ENCODE assay signal across 17 mouse cellular contexts in the genomic region with DNA sequence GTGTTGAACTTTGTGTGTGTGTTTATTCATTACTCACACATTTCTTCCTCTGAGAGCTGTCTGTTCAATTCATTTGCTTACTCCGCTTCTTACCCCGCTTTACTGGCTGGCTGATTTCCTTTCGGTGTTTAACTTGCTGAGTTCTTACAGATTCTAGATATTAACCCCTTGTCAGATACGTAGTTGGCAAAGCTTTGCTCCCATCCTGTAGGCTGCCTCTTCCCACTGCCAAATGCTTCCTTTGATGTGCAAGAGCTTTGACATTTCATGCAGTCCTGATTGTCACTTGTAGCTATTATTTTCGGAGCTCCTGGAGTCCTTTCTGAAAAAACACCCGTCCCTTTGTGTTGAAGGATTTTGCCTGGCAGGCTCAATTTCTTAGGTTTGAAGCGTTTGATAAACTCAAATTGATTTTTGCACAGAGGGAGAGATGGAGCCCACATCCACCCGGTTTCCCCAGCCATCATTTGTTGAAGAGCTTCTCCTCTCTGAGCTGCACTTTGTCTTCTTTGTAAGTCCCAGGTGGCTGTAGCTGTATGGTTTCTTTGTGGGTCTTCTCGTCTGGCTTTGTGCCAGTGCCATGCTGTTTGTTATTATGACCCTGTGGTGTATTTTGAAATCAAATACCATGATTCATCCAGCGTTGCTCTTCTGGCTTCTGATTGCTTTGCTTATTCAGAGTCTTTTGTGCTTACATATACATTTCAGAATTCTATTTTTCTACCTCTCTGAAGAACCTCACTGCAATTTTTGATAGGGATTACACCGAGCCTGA. TPM values are rescaled to one million over a fixed set of nuclear protein-coding genes. Genes with fewer than 3 reads are reported as not detected.
DNase-seq lines count a peak whose midpoint lies in the region; ATAC-seq lines count a peak whose summit lies in the region.
"Had no signal": no experiment of that assay in that cellular context is flagged by ENCODE, and none has a peak within 500 bp of the region (broad histone marks: within the 10 kb centered on the region; RNA-seq: fewer than 3 reads in every experiment).

No protein-coding gene starts in this region.

- peaks cover 3% of the 10 kb centered on the region; the same call in 1 of the 2 replicates for H3K4me1 ChIP-seq in embryonic facial prominence, embryonic 14.5 days (ENCODE audit: control insufficient read depth, insufficient read depth, low read length)
- H3K4me1 ChIP-seq: heart, embryonic 15.5 days; kidney, embryonic 15.5 days had no signal

- H3K36me3 ChIP-seq in embryonic facial prominence, embryonic 14.5 days (ENCODE audit: control insufficient read depth, insufficient read depth, low read length), result no peaks in the 10 kb centered on the region
- H3K36me3 ChIP-seq: heart, embryonic 15.5 days; kidney, embryonic 15.5 days; limb, embryonic 12.5 days had no signal

- no peaks in the 10 kb centered on the region for H3K9me3 ChIP-seq in embryonic facial prominence, embryonic 14.5 days (ENCODE audit: control insufficient read depth, low read length)
- H3K9me3 ChIP-seq: heart, embryonic 15.5 days; kidney, embryonic 15.5 days; limb, embryonic 12.5 days had no signal

- peak; percentile 37; the same call in 1 of the 2 replicates for ATAC-seq in embryonic facial prominence, embryonic 14.5 days (ENCODE audit: low read depth)

- H3K4me2 ChIP-seq in embryonic facial prominence, embryonic 14.5 days (ENCODE audit: low read depth, low read length), result no peak overlapping the region
- H3K4me2 ChIP-seq: heart, embryonic 15.5 days; kidney, embryonic 15.5 days; limb, embryonic 12.5 days had no signal

- no peaks in the 10 kb centered on the region for H3K27me3 ChIP-seq in embryonic facial prominence, embryonic 14.5 days (replicated peaks; ENCODE audit: control insufficient read depth, insufficient read depth, low read length)
- H3K27me3 ChIP-seq: heart, embryonic 15.5 days; kidney, embryonic 15.5 days; limb, embryonic 12.5 days had no signal

- no peak overlapping the region for H3K4me3 ChIP-seq in embryonic facial prominence, embryonic 14.5 days (ENCODE audit: low read depth, low read length)
- H3K4me3 ChIP-seq: heart, embryonic 15.5 days; kidney, embryonic 15.5 days; limb, embryonic 12.5 days; myocyte had no signal

- no peak overlapping the region for H3K9ac ChIP-seq in embryonic facial prominence, embryonic 14.5 days (ENCODE audit: low read depth, low read length)
- H3K9ac ChIP-seq: heart, embryonic 15.5 days; kidney, embryonic 15.5 days; limb, embryonic 12.5 days had no signal

- peak; percentile 57 to 74 for DNase-seq in cerebellum, postnatal 10 days
- DNase-seq in cerebellum, adult 9-11 months, result no peak
- peak; percentile 7 to 31 for DNase-seq in layer of hippocampus, adult 18-20 months (ENCODE audit: low spot score in 2 of 2)
- DNase-seq in layer of hippocampus, adult 11-12 months (ENCODE audit: low spot score), result no peak
- DNase-seq in 416B (ENCODE audit: low read depth), result peak; percentile 2
- DNase-seq in embryonic facial prominence, embryonic 14.5 days (ENCODE audit: low spot score), result peak; percentile 75
- DNase-seq in lung, postnatal 36 days, result no peak
- DNase-seq in left cerebral cortex, adult 18-20 months (ENCODE audit: low spot score in 2 of 2), result no peak
- DNase-seq: right cerebral cortex, postnatal 4 days; thymus, adult 18-20 months had no signal

- 25% methylated on average over 11 of the region's 11 CpGs for WGBS in embryonic facial prominence, embryonic 14.5 days

- H3K27ac ChIP-seq in embryonic facial prominence, embryonic 14.5 days (replicated peaks; ENCODE audit: low read depth, low read length), result no peak overlapping the region
- H3K27ac ChIP-seq: heart, embryonic 15.5 days; kidney, embryonic 15.5 days; limb, embryonic 12.5 days had no signal

RNA-seq across cellular contexts. Expression of gene Ano2, which starts 47.5 kb away (rescaled TPM):
- total RNA-seq in layer of hippocampus, adult 18-20 months (2021), result 1 to 10 TPM; 5.1 to 5.9 TPM
- 0.89 and 1.2 TPM in 2 replicates for polyA plus RNA-seq in embryonic facial prominence, embryonic 14.5 days (2014; fragmentation: Nextera tagmentation; extraction: Ambion mirVana)
- total RNA-seq in left cerebral cortex, adult 18-20 months (2021), result 1 to 10 TPM; 5.3 to 7.1 TPM
- total RNA-seq: MEL had no signal
- polyA plus RNA-seq: gonadal fat pad, adult 2 months; limb, embryonic 12.5 days; liver, embryonic 16.5 days; myocyte had no signal

Comparison
In these comparisons a context has a peak if more than half of its experiments do, and no peak if none do; other contexts are left out.
1. DNase-seq: peak in cerebellum, postnatal 10 days (2 of 2), layer of hippocampus, adult 18-20 months (2 of 2), 416B (single experiment) and embryonic facial prominence, embryonic 14.5 days (single experiment); none in cerebellum, adult 9-11 months (single experiment), layer of hippocampus, adult 11-12 months (single experiment), lung, postnatal 36 days (single experiment) and left cerebral cortex, adult 18-20 months (0 of 2).